Mouse (Mus musculus): Measurements from ENCODE around the gene Parp12.

Gene Parp12

DNA sequence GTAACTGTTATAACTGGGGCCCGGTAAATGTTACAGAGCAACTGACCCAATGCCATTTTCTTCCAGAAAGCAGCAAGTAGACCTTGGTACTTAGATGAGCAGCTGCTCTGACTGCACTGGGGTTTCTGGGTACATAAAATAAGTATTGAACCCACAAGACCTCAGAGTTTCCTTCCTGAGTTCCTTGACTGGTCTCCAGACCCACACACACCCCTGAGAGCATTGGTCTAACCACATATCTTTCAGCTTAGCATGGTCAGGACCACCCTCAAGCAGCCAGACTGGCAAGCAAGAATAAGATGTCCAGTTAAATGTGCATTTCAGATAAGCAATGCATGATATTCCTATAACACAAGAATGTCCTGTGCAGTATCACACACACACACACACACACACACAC is 61.0 kb downstream of the Parp12 start:
- DNase-seq (ENCODE audit: low spot score), result no peak

DNA sequence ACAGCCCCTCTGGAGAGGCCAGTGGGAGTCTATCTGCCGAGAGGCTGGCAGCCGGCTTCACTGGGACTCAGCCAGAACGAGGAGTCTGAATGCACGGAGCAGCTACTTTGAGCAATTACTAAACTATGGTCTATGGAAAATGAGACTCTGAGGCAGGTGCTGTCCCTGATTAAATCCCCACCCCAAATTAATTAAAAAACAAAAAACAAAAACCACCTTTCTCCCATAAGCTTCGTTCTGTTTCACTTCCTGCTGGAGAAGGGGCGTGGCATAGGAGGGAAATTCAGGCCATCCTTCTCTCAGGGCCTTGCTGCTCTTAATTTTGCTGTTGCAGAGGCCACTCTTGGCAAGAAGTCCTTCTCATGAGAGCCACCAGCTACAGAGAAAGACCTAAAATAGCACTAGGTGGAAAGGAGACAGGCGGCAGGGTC is 62.3 kb downstream of the Parp12 start:
- DNase-seq (ENCODE audit: low spot score), result no peak

GRCm38 (mm10) chr6:39054878-39055508 is 63.2 kb downstream of the Parp12 start:
- no peak for DNase-seq (ENCODE audit: low spot score)

GRCm38 (mm10) chr6:39054206-39054864 is 63.8 kb downstream of the Parp12 start:
- DNase-seq (ENCODE audit: low spot score), result no peak

GRCm38 (mm10) chr6:39052636-39053035 is 65.5 kb downstream of the Parp12 start:
- no peak for DNase-seq (ENCODE audit: low spot score)

DNA sequence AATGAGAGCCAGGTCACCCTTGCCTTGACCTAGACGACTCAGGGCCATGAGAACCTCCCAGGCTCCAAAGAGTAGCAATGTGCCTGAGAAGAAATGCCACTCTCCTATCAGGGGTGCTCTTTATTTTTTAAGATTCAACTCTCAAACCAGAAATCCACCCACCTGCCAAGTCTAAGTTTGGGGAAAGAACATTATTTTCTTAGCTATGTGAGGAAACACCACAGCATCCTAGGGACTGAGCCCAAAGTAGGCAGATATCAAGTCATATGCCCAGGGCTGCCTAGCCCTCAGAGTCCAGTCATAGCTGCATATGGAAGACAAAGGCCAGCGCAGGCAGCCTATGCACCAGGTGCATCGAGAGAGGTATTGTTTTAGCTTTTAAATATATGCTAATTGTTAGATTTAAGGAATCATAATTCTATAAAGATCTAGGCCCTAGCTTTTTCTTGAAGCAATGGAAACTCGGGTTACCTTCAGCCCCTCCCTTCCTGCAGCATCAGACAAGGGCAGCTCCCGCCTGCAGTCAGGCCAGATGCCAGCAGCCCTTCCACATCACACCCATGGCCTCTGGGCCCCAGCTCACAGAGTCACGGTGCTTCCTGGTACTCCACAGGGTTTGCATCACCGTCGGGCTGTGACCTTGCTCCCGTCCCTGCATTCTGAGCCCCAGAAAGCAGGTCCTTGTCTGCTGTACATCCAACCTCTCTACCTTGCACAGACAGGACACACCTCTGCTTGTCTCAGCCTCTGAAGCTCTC is 66.2 kb downstream of the Parp12 start:
- DNase-seq (ENCODE audit: low spot score), result no peak

GRCm38 (mm10) chr6:39050836-39051235 is 67.3 kb downstream of the Parp12 start:
- no peak for DNase-seq (ENCODE audit: low spot score)

- no peak for DNase-seq (ENCODE audit: low spot score)
Observed at GRCm38 (mm10) chr6:39049141-39049540, 69.0 kb downstream of the Parp12 start.

DNA sequence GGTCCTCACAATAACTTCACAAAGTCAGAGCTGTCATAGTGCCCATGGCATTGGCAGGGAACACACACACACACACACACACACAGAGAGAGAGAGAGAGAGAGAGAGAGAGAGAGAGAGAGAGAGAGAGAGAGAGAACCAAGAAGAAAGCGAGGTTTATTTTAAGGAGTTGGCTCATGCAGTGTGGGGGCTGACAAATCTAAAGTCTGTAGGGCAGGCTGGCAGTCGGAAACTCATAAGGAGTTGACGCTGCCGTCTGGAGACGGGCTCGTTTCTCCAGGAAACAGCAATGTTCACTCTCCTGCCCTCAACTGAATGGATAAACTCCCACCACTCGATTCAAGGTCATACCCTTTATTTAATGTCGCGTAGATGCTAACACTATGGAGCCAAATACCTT is 77.7 kb downstream of the Parp12 start:
- no peak for DNase-seq (ENCODE audit: low spot score)

All from ovary, postnatal 10 days (tissue).